Mouse (Mus musculus) layer of hippocampus, postnatal 10 days (tissue): ENCODE data around the gene Dvl2. TPM values are rescaled to one million over a fixed set of nuclear protein-coding genes. Genes with fewer than 3 reads are reported as not detected.
A peak's percentile ranks its signal among the peaks of the same experiment; 100 is the strongest.

Source experiments
- DNase-seq, 2 experiments: peaks; one replicate each; pipeline ENCODE4 v3.0.0; 2021; ENCODE audit warnings: low spot score in 2 of 2
- total RNA-seq, 2 experiments: library from RNA; stranded (reverse); gene quantifications; 2 replicates each; pipeline ENCODE4 v1.2.3; 2021

Dvl2 gene
- total RNA-seq, 2 experiments from 2014 or later: 26.1 to 38.9 TPM

DNA sequence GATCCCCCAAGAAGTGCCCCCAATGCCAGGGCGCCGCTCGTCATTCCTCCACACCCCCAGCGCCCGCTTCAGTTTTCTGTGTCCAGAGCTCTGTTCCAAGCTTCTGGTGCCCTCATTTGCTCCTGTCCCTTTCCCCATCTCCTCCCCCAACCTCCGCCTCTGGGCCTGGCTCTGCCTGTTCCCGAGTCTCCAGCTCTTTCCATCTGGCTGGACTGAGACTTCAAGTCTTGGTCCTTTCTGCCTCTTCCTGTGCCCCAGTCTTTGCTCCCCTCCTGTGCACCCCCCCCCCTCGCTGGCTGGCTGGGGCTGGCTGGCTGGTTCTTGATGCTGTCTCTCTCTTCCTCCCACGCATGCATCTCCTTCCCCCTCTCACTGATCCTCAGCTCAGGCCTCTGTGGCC, 27.0 kb downstream of the Dvl2 start:
- peak; percentile 51 to 55 for DNase-seq

DNA sequence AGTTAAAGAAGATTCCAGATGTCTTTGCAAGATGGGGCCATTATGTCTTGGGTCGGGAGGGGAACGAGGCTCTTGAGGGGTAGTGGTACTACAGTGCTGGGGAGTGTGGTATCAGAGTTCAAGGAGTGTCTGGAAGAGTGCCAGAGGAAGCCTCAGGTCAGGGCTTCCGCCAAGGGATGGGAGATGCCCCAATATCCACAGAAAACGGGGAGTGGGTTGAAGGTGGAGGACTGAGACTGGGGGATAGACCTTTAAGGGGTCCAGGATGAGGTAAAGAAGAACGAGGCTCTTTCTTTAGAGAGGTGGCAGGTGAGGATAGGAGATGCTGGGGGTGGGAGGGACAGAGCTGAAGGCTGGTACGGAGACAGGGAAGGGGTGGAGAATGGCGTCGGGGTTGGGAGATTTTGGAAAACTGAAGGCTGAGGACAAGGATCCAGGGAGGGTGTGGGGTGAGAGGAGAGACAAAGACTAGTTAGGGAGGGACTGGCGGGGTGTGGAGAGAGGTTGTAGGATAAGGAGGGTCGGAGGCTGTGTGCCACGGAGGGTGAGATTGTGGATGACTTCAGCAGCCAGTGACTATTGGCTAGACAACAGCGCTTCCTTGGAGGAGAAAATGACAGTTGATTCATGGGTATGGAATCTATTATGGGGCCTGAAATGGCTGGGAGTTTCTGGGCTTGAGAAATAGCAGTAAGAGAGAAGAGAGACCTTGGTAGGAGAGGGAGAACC, 28.2 kb downstream of the Dvl2 start:
- no peak for DNase-seq

DNA sequence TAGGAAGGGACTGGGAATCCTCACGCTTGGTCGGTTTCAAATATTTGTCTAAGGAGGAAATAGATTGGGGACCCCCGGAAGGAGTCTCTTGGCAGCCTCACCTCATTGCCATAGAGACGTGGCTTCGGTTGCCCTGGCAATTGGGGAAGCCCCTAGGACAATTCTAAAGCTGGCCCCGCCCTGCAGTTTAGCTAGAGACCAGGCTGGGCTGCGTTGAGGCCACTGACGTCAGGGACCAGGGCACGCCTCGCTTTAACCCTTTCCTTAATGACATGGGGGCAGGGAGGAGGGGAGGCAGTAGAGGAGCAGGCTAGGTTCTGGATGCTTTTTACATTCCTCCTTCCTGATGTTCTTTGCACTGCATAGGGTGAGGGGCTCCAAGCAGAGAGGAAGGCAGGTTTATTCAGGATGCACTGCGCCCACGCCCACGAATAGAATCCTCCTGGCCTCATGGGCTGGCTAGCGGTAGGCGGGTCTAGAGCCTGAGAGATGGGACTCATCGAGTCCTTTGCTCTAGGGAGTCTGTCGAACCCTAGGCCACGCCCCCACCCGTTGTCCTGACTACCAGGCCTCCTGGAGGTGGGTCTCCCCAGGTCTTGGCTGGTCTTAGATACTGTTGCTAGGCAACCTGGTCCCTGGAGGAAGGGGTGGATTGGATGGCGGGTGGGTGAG, 28.9 kb downstream of the Dvl2 start:
- DNase-seq: peak; percentile 82 to 86

DNA sequence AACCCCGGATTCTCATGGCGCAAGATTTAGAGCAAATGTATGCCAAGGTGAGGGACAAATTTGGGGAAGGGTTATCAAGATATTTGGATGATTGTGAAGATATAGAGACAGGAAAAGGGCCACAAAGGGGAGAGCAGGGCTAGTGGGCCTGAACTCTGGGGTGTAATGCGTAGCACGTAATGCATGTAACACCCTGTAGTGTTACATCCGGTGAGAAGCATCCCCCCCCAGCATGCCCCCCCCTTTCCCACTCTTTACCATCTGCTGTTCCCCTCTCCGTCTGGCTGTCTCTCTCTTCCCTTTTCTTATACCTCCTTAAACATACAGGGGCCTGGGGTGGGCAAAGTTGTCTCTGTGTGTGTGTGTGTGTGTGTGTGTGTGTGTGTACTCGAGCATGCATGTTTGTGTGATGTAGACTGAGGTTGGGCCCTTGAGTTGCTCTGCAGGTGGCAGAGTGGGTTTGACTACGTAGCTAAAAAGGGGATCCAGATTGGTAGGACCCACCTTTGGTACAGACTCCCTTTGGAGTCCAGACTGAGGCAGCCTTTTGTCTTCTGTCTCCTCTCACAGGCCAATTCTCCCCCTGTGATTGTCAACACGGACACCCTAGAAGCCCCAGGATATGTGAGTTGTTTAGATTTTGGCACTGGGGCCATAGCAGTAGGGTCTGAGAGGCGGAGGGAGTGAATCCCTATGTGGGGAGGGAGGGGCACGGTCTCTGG, 29.6 kb downstream of the Dvl2 start:
- no peak for DNase-seq

DNA sequence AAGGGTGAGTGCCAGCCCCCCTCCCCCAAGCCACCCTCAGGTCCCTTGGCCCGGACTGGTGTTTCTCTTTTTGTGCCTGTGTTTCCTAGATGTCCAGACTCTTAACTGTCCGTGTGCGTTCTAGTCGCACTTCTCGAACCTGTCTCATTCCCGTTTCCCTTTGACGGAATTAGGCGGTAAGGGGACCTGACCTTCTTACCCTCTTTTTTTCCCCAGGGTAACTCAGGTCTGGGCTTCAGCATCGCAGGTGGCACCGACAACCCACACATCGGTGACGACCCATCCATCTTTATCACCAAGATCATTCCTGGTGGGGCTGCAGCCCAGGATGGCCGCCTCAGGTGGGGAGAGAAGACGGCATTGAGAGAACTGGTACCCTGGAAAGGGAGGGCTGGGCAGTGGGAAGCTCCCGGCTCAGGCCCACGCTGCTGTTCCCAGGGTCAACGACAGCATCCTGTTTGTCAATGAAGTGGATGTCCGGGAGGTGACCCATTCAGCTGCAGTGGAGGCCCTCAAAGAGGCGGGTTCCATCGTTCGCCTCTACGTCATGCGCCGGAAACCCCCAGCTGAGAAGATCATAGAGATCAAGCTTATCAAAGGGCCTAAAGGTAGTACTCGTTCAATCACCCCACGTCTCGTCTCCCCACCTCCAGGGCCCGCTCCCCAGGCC, 30.4 kb downstream of the Dvl2 start:
- DNase-seq: no peak

DNA sequence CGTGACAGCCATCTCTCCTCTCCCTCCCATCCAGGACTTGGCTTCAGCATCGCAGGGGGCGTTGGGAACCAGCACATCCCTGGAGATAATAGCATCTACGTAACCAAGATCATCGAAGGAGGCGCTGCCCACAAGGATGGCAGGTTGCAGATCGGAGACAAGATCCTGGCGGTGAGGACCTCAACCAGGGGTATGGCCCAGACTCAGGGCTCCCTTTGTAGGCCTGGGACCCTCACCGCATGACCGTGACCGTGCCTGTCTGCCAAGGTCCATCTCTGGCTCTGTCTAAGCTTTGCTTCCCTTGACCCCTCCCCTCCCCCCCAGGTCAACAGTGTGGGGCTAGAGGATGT, 30.9 kb downstream of the Dvl2 start:
- DNase-seq: no peak

DNA sequence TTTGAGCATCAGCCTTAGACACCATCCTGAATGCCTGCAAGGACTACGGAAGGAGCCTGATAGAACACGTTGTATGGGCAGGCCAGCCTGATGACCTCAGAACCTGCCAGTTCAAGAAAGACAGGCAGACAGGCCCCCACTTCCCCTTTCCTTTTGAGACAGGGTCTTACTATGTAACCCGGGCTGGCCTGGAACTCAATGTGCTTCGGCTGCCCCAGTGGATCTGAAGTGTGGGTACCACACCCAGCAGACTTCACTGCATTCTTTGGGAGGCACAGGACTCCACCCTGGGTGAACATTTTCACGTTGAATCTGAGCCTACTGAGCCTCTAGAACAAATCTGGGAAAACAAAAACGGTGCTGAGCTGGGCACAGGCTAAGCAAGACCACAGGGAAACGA, 37.8 kb downstream of the Dvl2 start:
- DNase-seq: no peak

DNA sequence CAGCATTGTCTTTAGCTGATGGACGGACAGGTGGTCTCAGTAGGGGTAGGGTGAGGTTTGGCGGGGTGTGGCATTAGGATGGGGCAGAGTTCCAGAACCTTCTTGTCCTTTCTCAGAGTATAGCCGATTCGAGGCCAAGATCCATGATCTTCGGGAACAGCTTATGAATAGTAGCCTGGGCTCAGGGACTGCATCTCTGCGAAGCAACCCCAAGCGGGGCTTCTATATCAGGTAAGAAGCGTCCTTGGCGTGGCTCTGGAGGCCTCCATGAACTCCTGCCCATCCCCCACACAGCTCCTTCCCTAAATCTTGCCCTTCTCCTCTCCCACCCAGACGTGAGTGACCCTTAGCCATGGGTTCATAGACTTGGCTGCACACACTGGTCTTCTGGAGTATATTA, 39.2 kb downstream of the Dvl2 start:
- no peak for DNase-seq

DNA sequence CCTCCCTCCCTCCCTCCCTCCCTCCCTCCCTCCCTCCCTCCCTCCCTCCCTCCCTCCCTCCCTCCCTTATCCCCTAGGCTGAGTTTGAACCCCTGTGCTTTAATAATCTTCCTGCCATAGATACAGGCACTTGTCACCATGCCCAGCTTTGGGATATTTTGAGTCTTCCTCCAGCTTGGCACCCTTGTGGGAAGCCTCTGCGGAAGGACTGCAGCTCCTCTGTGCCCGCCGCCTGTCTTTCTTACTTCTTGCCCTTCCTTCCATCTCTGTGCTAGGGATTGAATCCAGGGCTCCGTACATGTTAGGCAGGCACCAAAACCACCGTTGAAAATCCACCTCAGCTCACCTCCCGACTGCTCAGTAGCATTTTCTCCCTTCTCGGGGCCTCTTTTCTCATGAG, 39.8 kb downstream of the Dvl2 start:
- no peak for DNase-seq

DNA sequence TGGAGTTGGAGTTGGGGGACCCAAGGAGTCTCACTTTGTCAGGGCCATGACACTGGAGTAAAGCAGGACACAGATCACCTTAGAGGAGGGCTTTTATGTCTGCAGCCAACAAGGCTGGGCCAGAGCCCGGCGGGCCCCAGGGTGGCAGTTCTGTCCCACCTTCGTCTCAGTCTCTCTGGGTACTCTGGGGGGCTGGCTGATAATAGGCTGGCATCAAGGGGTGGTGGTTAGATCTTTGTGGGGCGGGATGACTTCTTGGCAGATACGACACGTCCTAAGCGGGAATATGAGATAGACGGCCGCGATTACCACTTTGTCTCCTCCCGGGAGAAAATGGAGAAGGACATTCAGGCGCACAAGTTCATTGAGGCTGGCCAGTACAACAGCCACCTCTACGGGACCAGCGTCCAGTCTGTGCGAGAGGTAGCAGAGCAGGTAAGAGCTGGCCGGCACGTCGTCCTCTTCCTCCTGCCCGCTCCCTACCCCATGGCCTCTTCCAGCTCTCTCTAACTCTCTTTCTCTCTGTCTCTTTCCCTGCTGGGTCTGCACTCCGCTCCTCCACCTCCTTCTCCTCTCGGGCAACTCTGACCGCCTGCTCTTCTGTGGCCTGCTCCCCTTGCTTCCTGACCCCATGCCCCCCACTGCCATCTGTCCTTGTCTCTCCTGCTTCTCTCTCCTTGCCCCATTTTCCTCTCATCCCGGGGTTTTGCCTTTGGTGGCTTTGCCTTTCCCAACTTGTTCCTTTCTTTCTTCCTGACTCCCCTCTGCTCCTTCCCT, 42.1 kb downstream of the Dvl2 start:
- no peak for DNase-seq

DNA sequence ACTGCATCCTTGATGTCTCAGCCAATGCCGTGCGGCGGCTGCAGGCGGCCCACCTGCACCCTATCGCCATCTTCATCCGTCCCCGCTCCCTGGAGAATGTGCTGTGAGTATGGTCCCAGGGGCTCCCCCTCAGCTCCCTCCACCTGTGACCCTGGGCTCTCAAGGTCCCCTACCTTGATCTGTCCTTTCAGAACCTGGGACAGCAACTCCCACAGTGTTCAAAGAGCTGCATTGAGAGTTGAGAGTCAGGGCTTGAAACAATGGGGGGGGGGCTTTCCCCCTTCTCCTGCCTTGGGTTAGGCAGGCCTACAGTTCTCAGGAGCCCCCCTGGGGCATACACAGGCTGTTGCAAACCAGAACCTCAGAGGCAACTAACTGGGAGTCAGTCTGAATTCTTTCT, 43.3 kb downstream of the Dvl2 start:
- no peak for DNase-seq

DNA sequence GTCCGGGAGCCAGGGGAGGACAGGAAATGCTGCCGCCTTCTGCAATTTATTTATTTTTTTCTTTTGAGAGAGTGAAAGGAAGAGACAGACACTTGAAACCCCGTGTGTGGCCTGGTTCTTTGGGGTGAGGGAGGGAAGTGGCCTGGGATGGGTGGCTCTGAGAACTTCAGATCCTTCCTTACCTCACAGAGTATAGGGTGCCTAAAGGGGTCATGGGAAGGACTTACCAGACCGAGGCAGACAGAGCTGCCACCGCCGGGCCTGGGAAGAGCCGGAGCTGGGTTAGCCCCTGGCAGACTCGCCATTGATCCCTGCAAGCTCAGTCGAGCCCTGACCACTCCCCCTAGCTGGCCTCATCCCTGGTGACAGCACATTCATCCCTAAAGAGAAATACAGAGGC, 45.0 kb downstream of the Dvl2 start:
- no peak for DNase-seq

DNA sequence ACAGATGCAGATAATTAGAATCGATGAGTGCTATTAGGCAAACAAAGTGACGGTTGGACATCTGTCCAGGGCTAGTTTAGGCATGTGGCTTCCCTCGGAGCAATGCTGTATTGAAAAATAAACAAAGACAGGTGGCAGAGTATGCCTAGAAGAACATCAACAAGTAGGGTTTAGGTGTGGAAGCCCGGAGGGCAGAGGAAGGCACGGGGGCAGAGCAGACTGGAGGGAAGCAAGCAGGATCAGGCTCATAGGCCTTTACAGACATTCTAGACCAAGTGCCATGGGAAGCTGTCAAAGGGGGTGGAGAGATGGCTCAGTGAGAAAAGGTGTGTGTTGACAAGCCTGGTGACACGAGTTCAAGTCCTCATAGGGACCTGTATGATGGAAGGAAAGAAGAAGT, 49.0 kb downstream of the Dvl2 start:
- no peak for DNase-seq

DNA sequence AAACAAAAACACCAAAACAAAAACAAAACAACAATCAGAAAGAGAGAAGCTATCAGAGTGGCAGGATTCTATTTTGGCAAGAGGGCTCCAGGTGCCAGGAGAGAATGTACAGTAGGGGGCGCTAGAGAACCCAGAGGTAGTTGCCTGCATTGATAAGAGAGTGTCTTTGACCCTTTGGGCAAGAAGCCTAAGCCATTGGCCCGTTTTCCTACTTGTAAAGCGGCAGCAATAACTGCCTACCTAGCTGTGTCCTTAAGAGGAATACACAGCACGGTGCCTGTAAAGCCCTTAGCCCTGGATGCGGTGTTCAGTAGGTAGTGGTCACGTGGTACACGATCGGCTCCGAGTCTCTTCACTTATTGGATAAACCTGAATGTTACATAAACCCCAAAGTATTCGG, 49.4 kb downstream of the Dvl2 start:
- no peak for DNase-seq

DNA sequence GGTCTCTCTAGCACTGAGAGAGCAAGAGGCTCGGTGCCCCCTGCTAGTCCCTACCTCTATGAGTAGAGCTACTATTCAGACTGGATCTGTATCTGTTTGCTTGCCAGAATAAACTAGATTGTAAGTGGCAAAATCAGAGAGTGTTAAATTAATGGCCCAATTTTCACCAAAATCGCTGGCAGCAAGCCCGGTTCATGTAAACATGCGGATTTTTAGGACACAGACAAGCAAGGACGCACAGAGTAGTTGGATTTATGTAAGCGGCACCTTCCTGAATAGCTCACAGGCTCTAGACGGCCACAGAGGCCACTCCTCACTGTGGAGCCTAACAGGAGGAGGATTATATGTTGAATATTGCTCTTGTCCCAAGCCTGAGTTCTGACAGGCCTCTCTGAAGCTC, 52.8 kb downstream of the Dvl2 start:
- no peak for DNase-seq

DNA sequence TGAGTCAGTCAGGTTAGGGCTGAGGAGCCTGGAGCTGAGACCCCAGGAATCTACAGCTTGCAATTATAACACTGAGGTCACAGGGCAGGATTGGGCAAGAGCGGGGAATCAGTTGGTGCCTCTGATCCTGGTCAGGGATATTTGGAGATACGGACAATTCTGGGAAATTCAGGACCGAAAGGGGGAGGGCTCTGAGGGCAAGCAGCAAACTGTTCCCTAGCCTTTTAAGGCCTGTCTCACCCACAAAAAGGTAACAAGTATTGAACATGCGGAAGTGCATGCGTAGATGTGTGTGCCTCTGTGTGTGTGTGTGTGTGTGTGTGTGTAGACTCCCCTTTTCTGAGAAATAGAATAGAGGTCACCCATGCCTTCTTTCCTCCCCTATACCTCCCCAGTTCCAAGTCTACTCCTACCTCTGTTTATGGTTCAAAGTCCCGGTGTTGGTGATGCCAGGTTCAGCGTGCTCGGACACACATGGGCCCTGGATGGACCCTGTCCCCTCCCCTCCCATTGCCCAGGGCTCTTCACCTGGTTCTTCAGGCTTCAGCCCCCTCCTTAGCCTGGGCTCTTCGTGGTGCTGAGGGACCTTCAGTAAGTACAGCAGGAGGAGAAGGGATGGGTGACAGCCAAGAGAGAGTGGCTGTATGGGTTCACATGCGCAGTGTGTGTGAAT, 53.6 kb downstream of the Dvl2 start, which contains the start of gene Asgr1:
Gene Asgr1 (plus strand): TSS at position 188 of the 673 bp plus-strand sequence.
- no peak for DNase-seq

DNA sequence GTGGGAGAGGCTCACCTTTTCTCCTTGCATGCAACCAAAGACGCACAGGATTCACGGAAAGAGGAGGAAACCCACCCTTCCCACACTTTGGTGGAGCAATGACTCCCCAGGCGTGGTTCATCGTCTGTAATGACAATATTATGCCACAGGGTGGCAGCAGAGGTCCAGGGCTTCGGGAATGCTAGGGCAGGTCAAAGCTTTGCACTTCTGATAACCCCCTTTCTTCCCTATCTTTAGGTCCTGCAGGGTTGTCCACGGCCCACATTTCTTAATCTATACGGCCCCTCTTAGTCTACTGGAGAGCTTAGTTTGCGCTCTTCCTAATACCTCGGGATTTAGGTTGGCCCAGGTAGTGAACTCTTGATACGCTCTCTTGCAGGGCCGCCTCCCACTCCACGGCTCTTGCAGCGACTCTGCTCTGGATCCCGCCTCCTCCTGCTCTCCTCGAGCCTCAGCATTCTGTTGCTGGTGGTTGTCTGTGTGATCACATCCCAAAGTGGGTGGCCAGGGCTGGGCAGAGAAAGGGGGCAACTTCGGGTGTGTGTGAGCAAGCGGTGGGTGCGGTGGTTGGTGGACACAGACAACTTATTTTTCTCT, 55.3 kb downstream of the Dvl2 start:
- DNase-seq: peak; percentile 87 to 91

DNA sequence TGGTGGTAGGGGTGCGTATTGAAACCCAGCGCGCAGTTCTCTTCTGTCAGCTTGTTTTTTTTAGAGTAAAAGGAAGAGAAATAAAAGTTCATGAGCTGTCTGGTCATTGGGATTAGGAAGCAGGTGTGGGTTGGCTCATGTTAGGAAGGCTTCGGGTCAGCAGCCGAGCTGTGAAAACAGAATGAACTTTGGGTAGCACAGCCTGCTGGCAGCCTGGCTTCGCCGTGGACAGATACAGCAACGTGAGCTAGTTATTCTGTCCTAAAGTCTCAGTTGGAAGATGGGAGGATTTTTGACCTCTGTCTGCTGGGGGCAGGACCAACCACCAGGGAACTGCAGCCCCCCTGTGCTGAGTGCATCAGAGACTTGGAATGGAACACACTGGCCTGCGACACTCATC, 57.4 kb downstream of the Dvl2 start:
- no peak for DNase-seq

DNA sequence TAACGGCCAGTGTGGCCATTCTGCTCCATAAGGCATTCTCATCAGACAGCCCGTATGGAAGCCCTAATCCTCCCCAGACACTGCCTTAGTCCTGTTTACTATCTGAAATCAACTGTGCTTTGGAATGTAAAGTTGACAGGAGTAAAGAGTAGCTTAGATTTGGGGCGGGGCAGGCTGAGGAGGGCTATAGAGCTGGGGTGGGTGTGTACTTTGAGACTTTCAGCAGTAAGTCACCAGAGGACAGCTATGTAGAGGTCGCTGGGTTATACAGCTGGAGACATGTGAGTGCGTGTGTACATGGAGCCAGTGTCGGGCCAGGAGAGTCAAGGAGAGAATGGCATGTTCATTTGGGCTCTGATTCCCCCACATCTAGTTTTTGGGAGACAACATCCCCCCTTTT, 59.5 kb downstream of the Dvl2 start:
- DNase-seq: no peak
